8 mouse cellular contexts compared by ENCODE assay signal in the genomic region with DNA sequence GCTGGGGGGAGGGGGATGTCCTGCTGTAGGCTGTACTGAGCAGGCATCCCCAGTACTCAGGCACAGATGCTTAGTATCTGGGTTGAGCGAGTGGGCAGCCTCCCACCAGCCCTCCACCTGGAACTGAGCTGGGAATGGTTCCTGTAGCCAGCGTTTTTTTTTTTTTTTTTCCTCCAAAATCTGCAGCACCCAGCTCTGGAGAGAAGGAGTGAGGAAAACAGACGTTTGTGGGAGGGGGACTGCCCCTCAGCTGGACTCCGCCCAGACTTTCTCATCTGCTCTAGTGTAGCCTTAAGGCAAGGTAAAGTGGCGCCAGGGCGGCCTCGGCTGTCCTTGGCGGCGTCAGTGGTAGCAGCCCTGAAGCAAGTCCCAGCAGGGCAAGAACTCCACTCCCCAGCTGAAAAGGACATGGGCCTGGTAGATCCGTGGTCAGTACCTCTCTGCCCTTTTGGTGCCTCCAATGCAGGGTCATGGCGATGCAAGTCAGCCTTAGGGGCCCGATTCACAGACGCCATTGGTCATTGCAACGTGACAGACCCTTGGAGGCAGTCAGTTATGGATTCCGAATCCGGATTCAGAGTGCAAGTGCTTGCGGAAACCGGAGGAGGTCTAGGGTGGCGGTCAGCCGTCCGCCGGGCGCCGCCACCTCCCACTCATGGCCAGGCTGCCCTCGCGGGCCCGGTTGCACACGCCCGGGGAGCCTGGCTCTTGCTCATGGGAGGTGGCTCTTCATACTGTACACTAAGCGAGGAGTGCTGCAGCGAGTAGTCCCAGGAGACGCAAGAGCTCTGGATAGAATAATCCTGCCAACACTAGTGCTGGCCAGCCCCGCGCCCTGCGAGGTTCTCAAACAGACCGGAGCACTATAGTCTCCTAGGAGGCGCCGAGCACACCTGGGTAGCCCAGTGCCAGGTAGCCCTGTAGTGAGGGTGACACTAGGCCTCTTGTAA. TPM values are rescaled to one million over a fixed set of nuclear protein-coding genes. Genes with fewer than 3 reads are reported as not detected.
A peak's percentile ranks its signal among the peaks of the same experiment; 100 is the strongest.
DNase-seq lines count a peak whose midpoint lies in the region; ATAC-seq and TF ChIP-seq lines count a peak whose summit lies in the region.

No protein-coding gene starts in this region.

- peak overlapping the region; percentile 96 for H3K4me2 ChIP-seq in hindbrain, embryonic 14.5 days (replicated peaks)

- peak overlapping the region; percentile 84 for H3K9ac ChIP-seq in hindbrain, embryonic 14.5 days

- peaks cover 8% of the 10 kb centered on the region; the same call in 1 of the 2 replicates for H3K4me1 ChIP-seq in cerebellum, adult 2 months (ENCODE audit: control insufficient read depth, insufficient read depth, low read length)
- peaks cover 27% of the 10 kb centered on the region for H3K4me1 ChIP-seq in hindbrain, embryonic 14.5 days (replicated peaks; ENCODE audit: control insufficient read depth, insufficient read depth, low read length)
- peaks cover 67% of the 10 kb centered on the region for H3K4me1 ChIP-seq in megakaryocyte, embryonic 14.5 days

- H3K9me3 ChIP-seq in hindbrain, embryonic 14.5 days (ENCODE audit: control insufficient read depth, low read length), result no peaks in the 10 kb centered on the region
- no peaks in the 10 kb centered on the region for H3K9me3 ChIP-seq in megakaryocyte, embryonic 14.5 days

- peak; percentile 59 for DNase-seq in Muller cell, postnatal 12 days (ENCODE audit: inconsistent ontology term)
- DNase-seq in cerebellum, adult 2 months, result peak; percentile 51 to 54
- peak; percentile 31 to 43 for DNase-seq in frontal cortex, postnatal 25 days (ENCODE audit: low spot score in 2 of 2)
- peak; percentile 50 for DNase-seq in hindbrain, embryonic 14.5 days (ENCODE audit: low spot score)
- DNase-seq in left cerebral cortex, adult 2 months (ENCODE audit: extremely low spot score in 1 of 2, low spot score in 2 of 2), result peak; percentile 39 to 76
- peak; percentile 75 to 77 for DNase-seq in right cerebral cortex, postnatal 36 days (ENCODE audit: low spot score in 2 of 2)
- DNase-seq in B cell, adult 2 months, result no peak

- peak overlapping the region; percentile 81 for H3K4me3 ChIP-seq in cerebellum, adult 2 months (replicated peaks; ENCODE audit: insufficient read depth, low read depth, low read length)
- H3K4me3 ChIP-seq in hindbrain, embryonic 14.5 days (replicated peaks; ENCODE audit: low read length), result peak overlapping the region; percentile 72
- peak overlapping the region; percentile 88 for H3K4me3 ChIP-seq in left cerebral cortex, adult 2 months
- peak overlapping the region; percentile 95 for H3K4me3 ChIP-seq in megakaryocyte, embryonic 14.5 days (replicated peaks)

- intact Hi-C loops in left cerebral cortex, adult 2 months (cut with DNase I), result loop anchor here (5.0 kb wide), 1 partner anchor 225 kb away; no protein-coding TSS in a partner anchor

- TF ChIP-seq CTCF in cerebellum, adult 2 months (IDR thresholded peaks at IDR 0.05; ENCODE audit: borderline replicate concordance, insufficient read depth, low read depth, low read length), result no peak
- TF ChIP-seq CTCF in left cerebral cortex, adult 2 months (IDR thresholded peaks at IDR 0.05), result no peak

- no peak for TF ChIP-seq POLR2A in cerebellum, adult 2 months (IDR thresholded peaks at IDR 0.05; ENCODE audit: borderline replicate concordance, insufficient read depth, low read length)

- no peaks in the 10 kb centered on the region for H3K27me3 ChIP-seq in cerebellum, adult 2 months (ENCODE audit: control insufficient read depth, insufficient read depth, low read length)
- 0 out of 2 replicates have a peak, but pooled peaks cover 11% of the 10 kb centered on the region for H3K27me3 ChIP-seq in hindbrain, embryonic 14.5 days (ENCODE audit: control insufficient read depth, insufficient read depth, low read length)
- H3K27me3 ChIP-seq in megakaryocyte, embryonic 14.5 days (replicated peaks), result peaks cover 1% of the 10 kb centered on the region

- WGBS in cerebellum, adult 2 months, result 22% methylated on average over 38 of the region's 38 CpGs
- 3% methylated on average over 38 of the region's 38 CpGs for WGBS in hindbrain, embryonic 14.5 days

- no peaks in the 10 kb centered on the region for H3K36me3 ChIP-seq in hindbrain, embryonic 14.5 days (replicated peaks; ENCODE audit: control insufficient read depth, insufficient read depth)
- H3K36me3 ChIP-seq in megakaryocyte, embryonic 14.5 days (replicated peaks; ENCODE audit: low read length), result peaks cover 25% of the 10 kb centered on the region

- peak overlapping the region; percentile 95 for H3K27ac ChIP-seq in cerebellum, adult 2 months (ENCODE audit: insufficient read depth, low read length)
- no peak overlapping the region for H3K27ac ChIP-seq in hindbrain, embryonic 14.5 days
- peak overlapping the region; percentile 97 for H3K27ac ChIP-seq in left cerebral cortex, adult 2 months

- ATAC-seq in hindbrain, embryonic 14.5 days (ENCODE audit: low FRiP score), result 0 out of 2 replicates have a peak, but pooled peaks have one; percentile 16

RNA-seq across cellular contexts. Expression of a gene that starts 1.1 kb away (rescaled TPM):
- 8.9 and 9.9 TPM in 2 replicates for polyA plus RNA-seq in cerebellum, adult 2 months (2012; rRNA removed)
- polyA plus RNA-seq in hindbrain, embryonic 14.5 days (2014; fragmentation: Nextera tagmentation; extraction: Ambion mirVana), result 5.2 and 5.3 TPM in 2 replicates
- 10 to 100 TPM; 10.2 to 12.2 TPM for total RNA-seq in left cerebral cortex, adult 2 months (2021)
- 11.6 and 15.8 TPM in 2 replicates for polyA plus RNA-seq in megakaryocyte, embryonic 14.5 days (2012; ENCODE audit: insufficient read depth, low replicate concordance)

RNA-seq across cellular contexts. Expression of a gene that starts 34.1 kb away (rescaled TPM):
- 17.4 and 22.6 TPM in 2 replicates for polyA plus RNA-seq in cerebellum, adult 2 months (2012; rRNA removed)
- polyA plus RNA-seq in hindbrain, embryonic 14.5 days (2014; fragmentation: Nextera tagmentation; extraction: Ambion mirVana), result 1.2 and 2.8 TPM in 2 replicates
- total RNA-seq in left cerebral cortex, adult 2 months (2021), result 100 to 1,000 TPM; 159 to 167 TPM
- polyA plus RNA-seq in megakaryocyte, embryonic 14.5 days (2012; ENCODE audit: insufficient read depth, low replicate concordance), result not detected in 2 replicates

RNA-seq across cellular contexts. Expression of a gene that starts 34.4 kb away (rescaled TPM):
- 12.2 and 14.3 TPM in 2 replicates for polyA plus RNA-seq in cerebellum, adult 2 months (2012; rRNA removed)
- 5.2 and 6.2 TPM in 2 replicates for polyA plus RNA-seq in hindbrain, embryonic 14.5 days (2014; fragmentation: Nextera tagmentation; extraction: Ambion mirVana)
- total RNA-seq in left cerebral cortex, adult 2 months (2021), result 1 to 10 TPM; 8.1 to 8.2 TPM
- 2.9 TPM in 1 of 2 replicates, not detected in the other for polyA plus RNA-seq in megakaryocyte, embryonic 14.5 days (2012; ENCODE audit: insufficient read depth, low replicate concordance)

Comparison
In these comparisons a context has a peak if more than half of its experiments do, and no peak if none do; other contexts are left out.
1. DNase-seq: peak in Muller cell, postnatal 12 days (single experiment), cerebellum, adult 2 months (2 of 2), frontal cortex, postnatal 25 days (2 of 2), hindbrain, embryonic 14.5 days (single experiment), left cerebral cortex, adult 2 months (2 of 2) and right cerebral cortex, postnatal 36 days (2 of 2); none in B cell, adult 2 months (0 of 2).
2. Peak in every context shown above with its lines, with median percentiles within 50 percentile points of each other: H3K4me3 ChIP-seq.